Mouse (Mus musculus): Measurements from ENCODE around the gene Mmp17.

GRCm38 (mm10) chr5:129559283-129559682 lies 24.7 kb upstream of the Mmp17 start:
- TF ChIP-seq POLR2A (IDR thresholded peaks at IDR 0.05; ENCODE audit: control insufficient read depth in 1 of 2, insufficient read depth in 1 of 2, low read depth in 1 of 2, low read length in 2 of 2, poor library complexity in 1 of 2) (no peak), MEF2A (IDR thresholded peaks at IDR 0.05; ENCODE audit: extremely low read depth, insufficient replicate concordance, low read depth, low read length, poor library complexity, severe bottlenecking) (no peak), POLR2AphosphoS2 (IDR thresholded peaks at IDR 0.05; ENCODE audit: low read length) (no peak), CTCF (IDR thresholded peaks at IDR 0.05 in 2 of 3, conservative IDR thresholded peaks at IDR 0.05 in 1 of 3; ENCODE audit: control insufficient read depth in 1 of 3, insufficient read depth in 1 of 3, low read depth in 2 of 3, low read length in 3 of 3, poor library complexity in 1 of 3, severe bottlenecking in 1 of 3) (no peak), RCOR1 (IDR thresholded peaks at IDR 0.05; ENCODE audit: low read depth, low read length) (no peak), HCFC1 (IDR thresholded peaks at IDR 0.05; ENCODE audit: low read depth, low read length) (no peak)

Measured in MEL (cell line).